Comparison of ENCODE assay signal across 10 mouse cellular contexts in genomic region chr7:89248135-89248850, GRCm38 (mm10).
DNase-seq lines count a peak whose midpoint lies in the region; TF ChIP-seq lines count a peak whose summit lies in the region.
"Had no signal": no experiment of that assay in that cellular context is flagged by ENCODE, and none has a peak within 500 bp of the region (broad histone marks: within the 10 kb centered on the region; RNA-seq: fewer than 3 reads in every experiment).

No protein-coding gene starts in this region.

- no peaks in the 10 kb centered on the region for H3K36me3 ChIP-seq in spleen, adult 2 months (ENCODE audit: control insufficient read depth, insufficient read depth, low read length)
- H3K36me3 ChIP-seq: neural tube, embryonic 13.5 days had no signal

- no peaks in the 10 kb centered on the region for H3K27me3 ChIP-seq in spleen, adult 2 months (ENCODE audit: control insufficient read depth, insufficient read depth, low read length)
- H3K27me3 ChIP-seq: neural tube, embryonic 13.5 days had no signal

- DNase-seq in spleen, adult 2 months (ENCODE audit: low read depth in 1 of 2, low spot score in 2 of 2): peak; percentile 53 to 71
- no peak for DNase-seq in spleen, adult 12 weeks (ENCODE audit: low spot score)
- peak; percentile 87 for DNase-seq in gonadal fat pad, adult 2 months (ENCODE audit: low read depth)
- peak; percentile 72 for DNase-seq in lung, postnatal 25 days (ENCODE audit: low spot score)
- peak; percentile 38 for DNase-seq in thymus, postnatal 4 days
- DNase-seq in cerebellum, postnatal 10 days: no peak
- DNase-seq in frontal cortex, postnatal 14 days (ENCODE audit: low spot score in 2 of 2): no peak
- DNase-seq in retina, embryonic 14.5 days (ENCODE audit: low spot score): no peak

- H3K4me3 ChIP-seq in spleen, adult 2 months (ENCODE audit: extremely low read depth, insufficient read depth, insufficient read length): no peak overlapping the region
- H3K4me3 ChIP-seq: erythroblast, embryonic 14.5 days; neural tube, embryonic 13.5 days had no signal

- H3K4me1 ChIP-seq in spleen, adult 2 months (ENCODE audit: control insufficient read depth, insufficient read depth, insufficient read length): peaks cover 5% of the 10 kb centered on the region; the same call in 1 of the 2 replicates
- H3K4me1 ChIP-seq: neural tube, embryonic 13.5 days had no signal

- 8% methylated on average over 7 of the region's 7 CpGs for WGBS in spleen, adult 2 months

- TF ChIP-seq POLR2A in spleen, adult 2 months (IDR thresholded peaks at IDR 0.05; ENCODE audit: low read depth, low read length): no peak

- TF ChIP-seq CTCF in spleen, adult 2 months (IDR thresholded peaks at IDR 0.05; ENCODE audit: extremely low read depth, insufficient read depth, insufficient read length, insufficient replicate concordance): no peak

- H3K27ac ChIP-seq in spleen, adult 2 months (ENCODE audit: insufficient read depth, low read length): no peak overlapping the region
- H3K27ac ChIP-seq: neural tube, embryonic 13.5 days had no signal

Comparison
In these comparisons a context has a peak if more than half of its experiments do, and no peak if none do; other contexts are left out.
1. DNase-seq: peak in spleen, adult 2 months (2 of 2), gonadal fat pad, adult 2 months (single experiment), lung, postnatal 25 days (single experiment) and thymus, postnatal 4 days (single experiment); none in spleen, adult 12 weeks (single experiment), cerebellum, postnatal 10 days (0 of 2), frontal cortex, postnatal 14 days (0 of 2) and retina, embryonic 14.5 days (single experiment).